Mouse (Mus musculus) bone marrow macrophage, adult 2 months (primary cell): ENCODE measurements around the gene Rap1gap2.

Experiments
- CTCF ChIP-seq: IDR thresholded peaks from 2 replicates; pipeline ENCODE4 v1.5.1; 2012; ENCODE audit warnings: low read depth, mild to moderate bottlenecking, low read length, moderate library complexity
- POLR2A ChIP-seq: IDR thresholded peaks from 2 replicates; pipeline ENCODE4 v1.6.1; 2012; ENCODE audit warnings: mild to moderate bottlenecking, low read depth, low read length, borderline replicate concordance

DNA sequence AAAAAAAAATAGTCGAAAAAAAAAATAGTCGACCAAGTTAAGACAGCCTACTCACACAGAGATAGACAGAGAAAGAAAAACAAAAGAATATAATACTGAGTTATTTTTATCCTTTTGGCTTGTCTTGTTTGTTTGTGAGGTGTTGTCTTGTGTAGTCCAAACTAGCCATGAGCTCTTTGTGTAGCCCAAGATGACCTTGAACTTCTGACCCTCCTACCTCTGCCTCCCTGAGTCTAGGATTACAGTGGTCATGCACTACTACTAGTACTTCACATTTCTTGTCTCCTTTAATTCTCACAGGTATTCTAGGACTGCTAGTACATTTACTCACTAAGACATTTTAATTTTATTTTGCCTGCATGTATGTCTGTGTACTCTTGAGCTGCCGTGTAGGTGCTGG, 16.8 kb upstream of the Rap1gap2 start:
- TF ChIP-seq POLR2A = no peak
- TF ChIP-seq CTCF = no peak
